Mouse (Mus musculus): ENCODE measurements around the gene Dhrs7c.

The Dhrs7c gene

GRCm38 (mm10) chr11:67797931-67798330, at the start of gene Dhrs7c:
Gene Dhrs7c (plus strand): TSS chr11:67798187.
- DNase-seq (ENCODE audit: low spot score) = no peak

- no peak for DNase-seq (ENCODE audit: low spot score)
These were observed 41.7 kb upstream of the Dhrs7c start for GRCm38 (mm10) chr11:67756287-67756686.

DNA sequence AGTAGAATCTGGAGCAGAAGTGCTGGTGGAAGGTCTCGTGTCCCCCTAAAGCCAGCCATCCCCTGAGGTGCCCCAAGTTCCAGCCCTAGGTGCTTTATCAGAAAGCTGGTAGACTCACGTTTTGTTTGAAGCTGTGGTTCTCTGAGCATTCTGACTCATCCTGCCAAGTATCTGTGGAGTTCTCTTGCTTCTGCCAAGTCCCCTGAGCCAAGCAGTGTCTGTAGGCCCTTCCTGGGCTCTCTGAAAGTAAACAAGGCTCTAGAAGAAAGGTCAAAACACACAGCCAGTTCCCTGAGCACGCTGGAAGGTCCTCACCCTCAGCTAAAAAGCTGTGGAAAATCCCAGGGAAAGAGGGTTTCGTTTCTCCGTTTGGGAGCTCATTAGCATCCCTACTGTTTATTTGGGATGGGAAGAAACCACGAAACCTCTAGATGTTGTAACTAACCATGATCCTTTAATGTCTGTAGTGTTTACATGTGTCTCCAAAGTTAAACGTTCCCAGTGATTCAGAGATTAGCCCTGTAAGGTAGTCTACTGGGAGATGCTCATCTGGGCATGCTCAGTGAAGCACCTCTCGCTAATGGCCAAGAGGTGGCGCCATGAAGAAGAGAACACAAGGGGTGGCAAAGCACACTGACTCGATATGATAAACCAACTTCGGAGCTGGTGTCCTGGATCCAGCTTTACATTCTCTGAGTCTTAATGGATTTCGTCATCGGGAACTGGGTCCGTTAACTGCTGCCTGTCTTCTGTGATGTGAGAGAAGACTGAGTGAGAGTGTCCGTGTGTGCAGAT, 40.4 kb upstream of the Dhrs7c start:
- DNase-seq (ENCODE audit: low spot score) = no peak

DNA sequence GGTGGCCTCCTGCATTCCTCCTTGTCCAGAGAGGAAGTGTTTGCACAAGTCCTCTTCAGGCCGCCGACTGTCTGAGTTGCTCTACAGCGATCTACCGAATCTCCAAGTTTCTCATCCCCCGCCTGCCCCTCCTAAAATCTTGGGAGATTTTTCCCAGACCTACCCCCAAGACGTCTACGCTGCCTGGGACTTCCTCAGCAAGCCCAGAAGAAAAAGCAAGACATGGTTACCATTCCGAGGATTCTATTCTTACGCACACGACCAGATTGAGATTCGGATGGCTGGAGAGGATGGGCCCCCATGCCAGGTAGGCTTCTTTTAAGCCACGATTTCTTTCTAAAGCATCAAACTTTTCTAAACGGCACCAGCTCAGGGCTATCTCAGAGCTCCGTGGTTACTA, 26.9 kb upstream of the Dhrs7c start, which contains the start of gene Glp2r:
TSS of gene Glp2r (minus strand) at position 101 of the 400 bp plus-strand sequence.
- no peak for DNase-seq (ENCODE audit: low spot score)

DNA sequence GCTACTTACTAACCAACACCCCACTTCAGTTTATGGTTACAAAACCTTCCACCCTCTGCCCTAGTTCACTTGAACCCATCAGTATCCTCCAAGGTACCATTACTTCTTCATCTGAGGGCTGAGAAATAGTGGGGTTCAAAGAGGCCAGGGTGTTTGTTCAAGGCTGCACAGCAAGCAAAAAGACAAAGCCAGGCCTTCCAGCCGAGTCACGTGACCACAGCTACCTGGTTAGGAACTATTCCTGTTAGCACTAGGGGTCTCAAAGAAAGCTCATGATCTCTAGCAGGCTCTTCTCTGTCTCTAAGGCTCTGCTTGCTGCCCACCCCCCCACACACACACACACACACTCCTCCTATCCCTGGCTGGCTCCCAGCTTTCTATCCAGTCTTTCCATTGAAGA, 26.3 kb upstream of the Dhrs7c start:
- DNase-seq (ENCODE audit: low spot score) = no peak

DNA sequence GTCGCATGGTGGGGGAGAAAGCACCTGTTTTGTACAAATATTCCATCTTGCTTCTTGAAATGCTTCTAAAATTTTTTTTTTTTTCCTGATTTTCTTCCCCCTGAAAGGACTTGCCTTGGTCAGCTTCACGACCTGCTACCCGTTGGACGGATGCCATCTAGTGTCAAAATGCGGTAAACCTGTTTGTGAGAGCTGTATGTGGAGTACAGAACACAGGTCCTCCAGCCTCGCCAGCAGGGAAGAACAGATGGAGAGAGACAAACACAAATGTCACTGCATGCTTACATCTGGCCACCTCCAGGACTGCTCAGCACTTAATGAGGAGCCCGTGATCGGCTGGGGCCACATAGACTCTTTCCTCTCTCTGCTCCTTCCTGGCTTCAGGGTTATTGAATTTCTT, 25.4 kb upstream of the Dhrs7c start:
- DNase-seq (ENCODE audit: low spot score) = no peak

DNA sequence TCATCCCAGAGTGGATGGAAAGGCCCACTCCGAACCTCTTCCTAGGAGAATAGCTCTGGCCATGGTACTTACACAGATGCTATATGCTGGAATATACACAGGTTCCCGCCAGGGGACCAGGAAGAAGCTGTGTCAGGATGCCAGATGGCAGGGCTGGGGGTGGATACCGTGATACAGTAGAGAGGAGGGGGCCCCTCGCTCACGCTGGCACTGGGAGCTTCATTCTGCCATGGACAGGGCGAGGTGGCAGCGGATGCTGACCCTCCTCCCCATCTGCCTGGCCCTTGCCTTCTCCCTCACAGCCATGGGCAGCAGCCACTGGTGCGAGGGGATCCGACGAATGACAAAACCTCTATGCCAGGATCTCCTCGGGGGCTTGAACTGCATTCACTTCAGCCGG, 23.6 kb upstream of the Dhrs7c start, which contains the start of gene Gsg1l2:
TSS of gene Gsg1l2 (plus strand) at position 230 of the 400 bp plus-strand sequence.
- DNase-seq (ENCODE audit: low spot score) = no peak

GRCm38 (mm10) chr11:67790182-67790581, 7.8 kb upstream of the Dhrs7c start:
- no peak for DNase-seq (ENCODE audit: low spot score)

DNA sequence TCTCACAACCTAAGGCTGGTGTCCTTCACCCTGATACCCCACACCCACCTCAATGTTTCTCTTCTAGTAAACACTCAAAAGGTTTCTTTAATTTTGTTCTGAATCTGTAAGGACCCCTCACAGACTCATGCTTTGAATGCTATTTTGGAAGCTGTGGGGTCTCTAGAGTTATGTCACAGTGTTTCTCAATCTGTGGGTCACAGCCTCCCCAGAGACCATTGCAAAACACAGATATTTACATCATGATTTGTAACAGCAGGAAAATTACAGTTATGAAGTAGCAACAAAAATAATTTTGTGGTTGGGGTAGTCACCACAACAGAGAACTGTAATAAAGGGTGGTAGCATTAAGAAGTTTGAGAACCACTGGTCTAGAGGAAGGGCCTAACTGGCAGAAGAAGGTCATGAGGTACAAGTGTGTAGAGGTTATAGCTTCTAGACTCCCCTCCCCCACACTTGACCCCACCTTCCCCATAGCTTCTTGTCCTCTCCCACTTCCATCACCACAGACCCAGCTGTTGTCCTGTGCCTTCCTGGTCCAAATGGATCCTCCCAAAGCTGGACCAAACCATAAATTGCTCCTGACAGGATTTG, 2.2 kb downstream of the Dhrs7c start:
- DNase-seq (ENCODE audit: low spot score) = no peak

- DNase-seq (ENCODE audit: low spot score) = no peak
These were observed 3.2 kb downstream of the Dhrs7c start for GRCm38 (mm10) chr11:67801169-67801568.

GRCm38 (mm10) chr11:67805538-67805937, 7.6 kb downstream of the Dhrs7c start:
- DNase-seq (ENCODE audit: low spot score) = no peak

- DNase-seq (ENCODE audit: low spot score) = no peak
These were observed 9.0 kb downstream of the Dhrs7c start for GRCm38 (mm10) chr11:67806832-67807597.

- DNase-seq (ENCODE audit: low spot score) = no peak
These were observed 10.1 kb downstream of the Dhrs7c start for GRCm38 (mm10) chr11:67808051-67808450.

GRCm38 (mm10) chr11:67811535-67811934, 13.5 kb downstream of the Dhrs7c start:
- DNase-seq (ENCODE audit: low spot score) = no peak

- no peak for DNase-seq (ENCODE audit: low spot score)
These were observed 21.6 kb downstream of the Dhrs7c start for GRCm38 (mm10) chr11:67819604-67820003.

DNA sequence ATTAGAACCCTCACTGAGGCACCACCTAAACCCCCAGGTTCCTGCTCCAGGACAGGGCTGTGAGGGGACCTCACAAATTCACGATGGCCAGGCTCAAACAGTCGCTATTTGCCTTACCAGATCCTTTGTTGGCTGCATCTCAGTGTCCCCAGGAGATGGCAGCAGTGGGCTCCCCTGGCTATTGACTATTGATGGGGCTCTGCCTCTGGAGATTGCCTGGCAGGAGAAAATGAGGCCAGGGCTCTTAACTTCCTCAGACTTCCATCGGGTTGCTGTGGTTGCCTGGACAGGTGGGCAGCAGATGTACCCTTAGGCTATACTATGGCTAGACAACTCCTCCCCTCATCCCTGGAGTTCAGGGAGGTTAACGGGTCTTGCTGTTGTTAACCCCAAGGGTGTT, 22.2 kb downstream of the Dhrs7c start:
- no peak for DNase-seq (ENCODE audit: low spot score)

DNA sequence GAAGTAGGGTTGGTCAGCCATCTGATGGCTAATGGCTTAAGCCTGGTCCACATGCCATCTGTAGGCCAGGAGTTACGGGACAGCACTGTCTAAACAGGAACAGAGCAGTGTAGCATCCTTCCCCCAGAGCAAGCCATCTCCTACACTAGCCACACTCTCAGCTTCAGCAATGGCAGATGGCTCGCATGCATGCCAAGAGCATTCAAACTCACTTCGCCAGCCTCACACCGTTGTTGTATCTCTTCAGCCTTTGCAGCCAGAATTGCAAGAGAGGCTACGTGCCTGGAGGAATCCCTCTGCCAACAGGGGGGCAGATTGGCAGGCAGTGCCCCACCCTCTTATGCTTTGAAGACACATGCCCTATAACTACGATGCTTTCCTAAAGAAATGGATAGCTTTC, 23.6 kb downstream of the Dhrs7c start:
- no peak for DNase-seq (ENCODE audit: low spot score)

DNA sequence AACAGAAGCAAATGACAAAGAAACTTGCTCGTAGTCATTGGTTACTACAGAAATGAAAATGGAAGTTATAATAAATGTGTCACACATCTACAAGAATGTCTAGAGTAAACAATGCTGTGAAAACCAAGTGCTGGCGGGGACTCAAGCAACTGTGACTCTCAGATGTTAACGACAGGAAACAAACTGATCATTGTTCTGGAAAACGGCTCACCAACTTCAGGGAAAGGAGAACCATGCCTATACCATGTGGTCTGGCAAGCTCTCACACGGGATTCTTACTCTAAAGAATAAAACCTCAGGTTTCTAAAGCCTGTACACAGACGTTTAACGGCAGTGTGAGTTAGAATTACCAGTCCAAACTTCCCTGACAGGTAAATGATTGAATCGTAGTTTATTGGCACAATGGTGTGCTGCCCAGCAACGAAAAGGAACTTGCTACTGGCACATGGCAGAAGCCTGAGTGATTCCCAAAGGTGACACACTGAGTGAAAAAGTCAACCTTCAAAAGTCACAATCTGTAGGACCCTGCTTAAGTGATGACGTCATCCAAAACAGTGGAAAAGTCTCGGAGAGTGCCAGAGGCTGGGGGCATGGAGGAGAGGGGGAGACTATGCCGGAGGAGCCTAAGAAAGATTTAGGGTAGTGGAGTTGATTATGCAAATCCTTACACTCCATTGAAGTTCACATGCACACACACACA, 30.5 kb downstream of the Dhrs7c start:
- DNase-seq (ENCODE audit: low spot score) = no peak

GRCm38 (mm10) chr11:67829530-67829929, 31.5 kb downstream of the Dhrs7c start:
- DNase-seq (ENCODE audit: low spot score) = no peak

DNA sequence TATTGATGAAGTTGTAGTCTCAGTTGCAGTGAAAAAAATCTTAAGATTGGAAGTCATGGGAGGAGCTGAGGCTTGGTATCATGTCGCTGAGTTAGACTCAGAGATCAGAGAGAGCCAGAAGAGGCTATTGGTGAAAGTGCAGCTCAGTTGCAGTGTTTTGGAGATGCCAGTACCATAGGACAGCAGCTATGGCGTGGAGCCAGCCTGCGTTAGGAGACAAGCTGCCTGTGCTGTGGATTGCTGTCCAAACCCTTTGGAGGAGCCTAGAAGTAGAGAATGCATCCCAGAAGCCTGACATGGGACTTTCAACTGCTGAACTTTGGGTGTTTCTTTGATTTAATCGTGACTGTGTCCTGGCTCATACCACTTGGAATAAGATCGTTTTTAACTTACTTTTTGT, 33.8 kb downstream of the Dhrs7c start:
- no peak for DNase-seq (ENCODE audit: low spot score)

- DNase-seq (ENCODE audit: low spot score) = no peak
These were observed 37.6 kb downstream of the Dhrs7c start for GRCm38 (mm10) chr11:67835408-67836078.

- DNase-seq (ENCODE audit: low spot score) = no peak
These were observed 41.8 kb downstream of the Dhrs7c start for GRCm38 (mm10) chr11:67839810-67840209.
